Mouse (Mus musculus) left cerebral cortex, postnatal 14 days (tissue): ENCODE measurements at regions not wholly inside any gene's neighbourhood (a gene's known extent, or its start where the extent isn't known, plus 50 kb on each side); places are given as distances from the start of the nearest gene placed in this dataset.
"Not testable (repeated sequence)": the region's sequence is repeated elsewhere in the genome, so short reads cannot be mapped to it uniquely, and the experiment has no call there.

Experiments used
- DNase-seq, 2 experiments: peaks; one replicate each; pipeline ENCODE4 v3.0.0; 2021 to 2022; ENCODE audit warnings: low spot score in 2 of 2, mixed read lengths in 1 of 2
- intact Hi-C: fragments of 180-260 bp; cut with DNase I; formaldehyde crosslinking; loops from one replicate; pipeline ENCODE4 v1.15.1; 2025

DNA sequence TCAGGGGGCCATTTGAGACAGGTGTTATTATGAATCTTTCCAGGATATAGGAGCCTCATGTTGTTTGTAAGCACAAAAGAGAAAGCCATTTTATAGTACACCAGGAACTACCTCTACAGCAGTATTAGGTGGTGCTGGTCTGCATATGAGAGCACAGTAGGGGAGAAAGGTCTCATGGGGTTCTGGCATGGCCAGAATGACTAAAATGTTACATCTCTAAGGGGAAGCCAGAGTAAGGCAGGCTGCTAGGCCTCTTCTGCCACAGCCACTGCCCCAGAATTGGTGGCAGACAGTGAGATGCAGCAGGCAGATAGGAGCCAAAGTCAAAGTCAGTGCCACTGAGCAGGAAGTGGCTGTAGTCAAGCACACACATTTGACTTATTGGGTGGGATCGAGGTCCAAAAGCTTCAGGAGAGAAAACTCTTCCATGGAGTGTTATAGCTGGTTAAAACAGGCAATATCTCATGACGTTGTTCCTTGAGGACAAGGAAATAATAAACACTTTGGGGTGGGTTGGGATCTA is 147.2 kb downstream of the Hira start:
- intact Hi-C loops, result no loop called here
- no peak for DNase-seq

DNA sequence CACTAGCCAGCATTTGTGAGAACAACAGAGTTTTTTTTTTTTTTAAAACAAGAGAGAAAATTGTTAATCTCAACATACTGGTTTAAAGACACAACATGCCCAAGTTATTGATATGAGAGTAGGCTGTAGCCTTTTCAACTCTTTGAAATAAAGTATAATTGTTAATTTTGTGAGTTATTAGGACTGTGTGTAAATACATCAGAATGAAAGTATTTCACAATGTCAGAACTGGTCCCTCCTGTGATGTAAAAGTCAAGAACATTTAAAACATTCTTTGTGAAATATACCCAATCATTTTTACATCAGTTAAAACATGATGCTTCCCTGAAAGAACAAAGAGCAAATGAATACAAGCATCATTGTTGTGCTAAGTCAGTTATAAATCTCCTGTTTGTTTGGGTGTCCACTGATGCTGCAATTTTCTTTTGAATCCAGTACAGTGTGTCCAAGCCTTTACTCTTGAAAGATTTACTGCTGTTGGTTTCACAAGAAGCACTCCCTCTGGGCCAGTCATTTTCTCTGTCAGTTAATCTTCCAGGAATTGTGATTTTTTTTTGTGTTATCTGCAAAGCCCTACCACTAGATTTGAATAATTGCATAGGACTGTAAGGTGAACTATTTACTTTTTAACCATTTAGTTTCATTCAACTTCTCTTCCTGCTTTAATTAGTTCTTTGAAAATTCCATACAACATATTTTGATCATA is 148.5 kb downstream of the Hira start:
- intact Hi-C loops, result no loop called here
- DNase-seq, result no peak

DNA sequence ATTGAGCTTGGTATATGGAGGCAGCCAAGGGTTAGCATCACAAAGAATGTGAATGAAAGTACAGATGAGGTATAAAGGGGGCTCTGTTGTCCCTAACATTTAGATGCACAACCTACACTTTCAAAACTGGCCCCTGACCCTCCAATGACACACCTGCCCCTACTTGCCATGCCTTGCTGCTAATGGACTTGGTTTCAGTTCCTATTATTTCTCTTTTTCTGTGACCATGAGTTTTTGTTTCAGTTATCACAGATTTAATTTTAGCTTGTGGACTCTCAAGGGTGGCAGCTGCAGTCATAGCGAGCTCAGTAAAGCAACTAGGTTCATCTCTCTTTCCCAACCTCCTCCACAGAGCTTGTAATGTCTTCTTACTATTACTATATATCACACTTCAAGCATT is 150.3 kb downstream of the Hira start:
- no peak for DNase-seq
- intact Hi-C loops, result no loop called here

DNA sequence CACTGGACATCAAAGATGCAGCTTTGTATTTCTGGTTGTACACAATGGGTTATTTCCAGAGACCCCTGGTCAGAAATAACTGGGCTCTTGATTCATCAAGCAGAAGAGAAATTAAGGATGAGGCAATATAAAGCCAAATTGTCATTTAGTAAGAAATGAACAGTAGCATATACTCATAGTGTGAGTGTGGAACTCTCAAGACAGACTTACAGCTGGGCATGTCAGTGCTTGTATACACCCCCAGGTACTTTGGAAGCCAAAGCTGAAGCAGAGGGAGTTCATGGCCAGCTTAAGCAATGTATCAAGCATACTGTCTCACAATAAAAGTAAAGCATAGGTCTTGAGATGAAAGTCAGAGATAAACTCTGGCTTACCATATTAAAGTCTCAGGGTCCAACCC is 155.7 kb downstream of the Hira start:
- intact Hi-C loops, result no loop called here

DNA sequence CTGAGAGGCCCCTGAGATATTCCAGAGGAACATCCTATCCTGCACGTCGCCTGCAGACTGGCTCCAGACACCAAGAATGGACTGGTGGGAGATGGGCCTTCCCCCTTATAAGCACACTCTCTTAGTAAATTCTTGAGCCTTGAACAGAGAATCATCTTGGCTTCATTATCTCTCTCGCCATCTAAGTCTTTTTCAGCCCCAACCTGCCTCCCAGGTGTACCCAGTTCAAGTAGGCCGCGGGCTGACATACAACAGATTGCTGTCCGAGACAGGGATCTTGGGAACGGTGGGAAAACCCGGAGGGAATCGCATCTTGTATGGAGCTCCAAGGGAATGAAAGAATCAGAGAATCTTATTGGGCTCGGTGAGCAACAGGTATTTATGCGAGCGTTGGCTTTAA is 158.9 kb downstream of the Hira start:
- DNase-seq, result no peak
- intact Hi-C loops, result no loop called here

More for the DNA sequence above, 155.7 kb downstream of the Hira start:
- no peak for DNase-seq

DNA sequence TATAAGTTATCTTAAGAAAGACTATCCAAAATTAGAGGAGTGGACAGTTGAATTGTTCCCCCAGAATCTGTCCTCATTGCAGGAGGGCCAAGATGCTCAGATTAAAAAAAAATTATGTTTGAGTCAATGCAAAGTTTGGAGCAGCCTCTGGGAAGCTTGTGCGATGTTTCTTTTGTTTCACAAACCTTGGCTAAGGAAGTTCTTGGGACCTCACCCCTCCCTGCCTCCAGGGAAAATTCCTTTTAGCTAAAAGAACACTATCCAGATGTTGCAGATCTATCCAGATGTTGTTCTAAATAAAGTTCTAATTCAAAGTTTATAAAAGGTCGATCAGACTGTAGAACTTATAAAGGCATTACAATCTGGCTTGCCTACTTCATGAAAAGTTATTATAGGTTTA is 160.8 kb downstream of the Hira start:
- intact Hi-C loops, result no loop called here

DNA sequence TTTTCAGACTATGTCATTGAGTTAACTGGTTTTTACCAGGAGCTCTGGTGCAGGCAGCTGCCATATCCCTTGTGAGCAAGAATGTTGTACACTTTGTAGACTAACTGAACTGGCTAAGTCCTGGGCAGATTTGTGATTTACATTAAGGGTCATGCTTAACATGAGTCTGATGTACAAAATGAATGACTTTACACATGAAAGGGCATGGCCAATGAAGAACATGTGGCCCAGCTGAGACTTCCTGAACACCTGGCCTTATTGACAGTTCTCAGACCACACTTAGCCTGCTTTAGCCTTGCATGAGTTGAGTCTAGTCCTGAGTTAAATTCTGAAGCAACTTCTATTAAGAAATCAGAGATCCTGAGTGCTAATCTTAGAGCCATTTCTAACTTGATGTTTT is 176.0 kb downstream of the Hira start:
- DNase-seq, result no peak
- intact Hi-C loops, result no loop called here

More for the DNA sequence above, 160.8 kb downstream of the Hira start:
- no peak for DNase-seq

DNA sequence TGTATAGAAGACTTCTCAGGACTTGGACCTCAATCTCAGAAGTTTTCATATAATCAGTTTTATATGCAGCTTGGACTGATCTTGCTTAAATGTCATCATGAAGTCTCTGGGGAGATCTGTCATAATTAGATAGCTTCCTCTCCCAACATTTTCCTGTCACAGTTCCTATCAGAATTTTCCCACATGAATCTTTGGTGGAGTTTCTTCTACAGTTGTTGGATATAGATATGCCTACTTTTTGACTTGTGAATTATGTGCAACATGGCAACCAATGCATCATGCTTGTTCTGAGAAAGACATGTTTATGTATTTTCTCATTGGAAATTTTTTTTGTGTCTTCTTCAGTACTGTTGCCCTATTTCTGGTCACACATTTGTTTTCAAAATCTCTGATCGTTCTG is 183.5 kb downstream of the Hira start:
- intact Hi-C loops, result no loop called here
- DNase-seq, result no peak

DNA sequence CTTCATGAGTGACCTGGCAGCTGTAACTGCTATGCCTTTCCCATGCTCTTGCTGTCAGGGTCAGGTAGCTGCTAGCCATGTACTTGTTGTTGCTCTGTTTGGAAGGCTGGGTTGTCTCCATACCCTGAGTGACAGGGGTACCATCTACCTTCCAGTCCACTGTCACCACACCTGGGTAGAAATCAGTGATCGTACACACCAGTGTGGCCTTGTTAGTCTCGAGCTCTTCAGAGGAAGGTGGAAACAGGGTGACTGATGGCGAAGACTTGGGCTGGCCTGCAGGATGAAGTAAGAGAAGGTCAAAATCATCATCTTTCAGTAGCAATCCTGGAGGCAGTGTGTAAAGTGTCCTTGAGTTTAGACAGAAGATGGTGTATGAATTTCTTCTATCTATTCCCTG is 185.0 kb downstream of the Hira start:
- intact Hi-C loops, result no loop called here

DNA sequence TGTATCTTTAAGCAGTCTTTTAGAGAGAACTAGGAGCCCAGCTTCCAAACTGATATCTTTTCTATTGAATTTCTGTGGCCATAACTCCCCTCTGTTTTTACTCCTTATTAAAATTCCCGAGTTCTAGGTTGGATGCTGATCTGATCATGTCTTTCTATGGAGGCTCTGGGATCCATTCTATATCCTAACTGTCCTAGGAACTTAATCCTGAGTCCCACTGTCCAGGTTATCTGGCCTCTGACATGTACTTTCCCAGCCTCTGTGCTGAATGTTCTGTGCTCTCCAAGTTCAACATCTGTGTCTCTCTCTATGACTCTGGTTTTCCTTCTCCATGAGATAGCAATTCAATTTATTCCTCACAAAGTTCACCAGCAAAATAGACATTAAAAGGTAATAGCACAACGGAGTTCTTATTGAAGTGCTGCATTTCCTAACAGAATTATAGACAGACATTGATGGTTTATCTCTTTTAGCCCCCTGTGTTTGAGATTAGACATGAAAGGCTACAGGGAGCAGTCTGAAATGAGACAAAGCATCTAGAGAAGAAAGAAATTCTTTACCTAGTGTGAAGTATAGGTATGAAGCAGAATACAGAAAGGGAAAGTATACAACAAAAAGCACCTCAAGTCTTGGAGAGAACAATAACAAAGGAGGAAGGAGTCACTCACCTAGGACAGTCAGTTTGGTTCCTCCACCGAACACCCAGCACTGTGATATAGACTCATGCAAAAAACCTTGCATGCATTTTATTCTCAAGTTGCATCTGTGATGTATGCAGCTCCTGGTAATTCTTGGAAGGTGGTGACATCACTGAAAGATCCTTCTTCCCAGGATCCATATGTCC is 185.9 kb downstream of the Hira start:
- no peak for DNase-seq
- intact Hi-C loops, result no loop called here

More for the DNA sequence above, 185.0 kb downstream of the Hira start:
- no peak for DNase-seq

DNA sequence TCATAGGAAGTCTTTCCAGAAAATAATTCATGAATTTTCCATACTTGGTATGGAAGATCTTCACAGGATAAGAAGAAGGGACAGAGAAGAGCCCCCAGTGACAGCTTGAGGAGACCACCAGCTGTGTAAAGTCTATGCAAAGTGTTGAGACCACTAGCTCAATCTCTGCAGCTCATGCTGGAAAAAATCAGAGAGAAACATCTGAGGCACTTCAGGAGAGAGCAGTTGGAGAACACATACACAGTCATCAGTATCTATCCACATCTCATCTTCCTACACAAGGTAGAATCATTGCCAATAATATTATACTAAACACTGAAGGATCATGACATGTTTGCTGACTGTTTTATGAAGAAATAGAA is 186.5 kb downstream of the Hira start:
- DNase-seq, result no peak
- intact Hi-C loops, result no loop called here

DNA sequence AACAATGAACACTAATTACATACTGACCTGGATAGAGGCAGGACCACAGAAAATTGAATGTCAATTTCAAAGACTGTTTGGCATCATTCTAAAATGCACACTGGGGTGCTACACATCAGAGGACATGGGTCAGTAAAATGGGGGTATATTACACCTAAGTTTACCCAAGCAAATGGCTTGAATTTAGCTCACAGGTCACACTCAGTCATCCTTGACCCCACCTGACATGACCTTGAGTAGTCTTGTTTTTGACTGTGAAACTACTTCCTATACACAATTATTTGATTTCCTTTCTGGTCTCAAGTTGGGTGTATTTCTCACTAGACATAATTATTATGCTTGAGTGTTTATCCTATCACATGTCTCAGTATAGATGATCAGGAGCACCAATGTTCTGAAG is 187.6 kb downstream of the Hira start:
- intact Hi-C loops, result no loop called here
- no peak for DNase-seq

DNA sequence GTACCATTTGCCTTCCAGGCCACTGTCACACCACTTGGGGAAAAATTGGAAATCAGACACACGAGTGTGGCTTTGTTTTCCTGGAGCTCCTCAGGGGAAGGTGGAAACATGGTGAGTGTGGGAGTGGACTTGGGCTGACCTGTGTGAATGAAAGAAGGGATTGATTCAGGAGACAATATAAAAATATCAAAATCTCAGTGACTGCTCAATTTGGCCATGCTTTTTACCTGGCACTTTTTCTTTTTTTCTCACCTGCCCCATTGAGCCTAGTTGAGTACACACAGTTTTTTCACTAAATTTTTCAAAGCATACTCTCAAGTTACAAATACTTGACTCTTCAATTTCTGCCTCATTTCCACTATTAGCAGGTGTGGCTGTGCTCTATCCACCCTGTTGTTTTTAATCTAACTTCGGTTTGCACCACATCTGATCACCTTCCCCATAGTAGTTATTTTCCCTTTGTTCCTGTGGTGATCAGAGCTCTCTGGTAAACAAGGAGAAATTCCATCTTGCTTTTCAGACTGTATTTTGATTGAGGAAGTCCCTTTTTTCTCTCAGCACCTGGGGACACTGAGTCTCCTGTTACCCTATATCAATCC is 188.8 kb downstream of the Hira start:
- no peak for DNase-seq
- intact Hi-C loops, result no loop called here

DNA sequence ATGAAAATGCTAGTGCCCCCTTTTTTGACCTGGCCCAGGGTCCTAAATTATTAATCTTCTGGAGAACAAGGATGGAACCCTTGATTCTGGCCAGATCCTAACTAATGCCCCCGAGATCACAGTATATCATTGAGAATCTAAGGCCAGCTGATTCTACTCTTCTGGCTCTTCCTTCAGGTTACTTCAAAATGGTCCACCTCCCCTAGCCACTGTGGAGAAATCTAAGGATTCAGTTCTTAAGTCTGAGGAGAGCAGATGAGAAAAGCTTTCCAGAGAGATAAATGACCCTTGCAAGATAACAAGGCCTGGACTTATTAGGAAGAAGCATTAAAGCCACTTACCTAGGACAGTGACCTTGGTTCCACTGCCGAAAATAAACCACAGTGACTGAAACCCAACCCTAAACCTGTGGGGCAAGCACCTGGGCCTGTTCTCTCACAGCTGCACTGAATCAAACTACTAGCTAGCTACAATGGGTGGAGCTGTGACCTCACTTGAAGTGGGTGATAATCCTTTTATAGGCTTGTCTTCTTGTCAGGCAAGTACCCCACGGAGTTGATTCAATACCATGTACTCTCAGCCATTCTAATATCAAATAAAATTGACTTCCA is 190.0 kb downstream of the Hira start:
- DNase-seq, result no peak
- intact Hi-C loops, result no loop called here

DNA sequence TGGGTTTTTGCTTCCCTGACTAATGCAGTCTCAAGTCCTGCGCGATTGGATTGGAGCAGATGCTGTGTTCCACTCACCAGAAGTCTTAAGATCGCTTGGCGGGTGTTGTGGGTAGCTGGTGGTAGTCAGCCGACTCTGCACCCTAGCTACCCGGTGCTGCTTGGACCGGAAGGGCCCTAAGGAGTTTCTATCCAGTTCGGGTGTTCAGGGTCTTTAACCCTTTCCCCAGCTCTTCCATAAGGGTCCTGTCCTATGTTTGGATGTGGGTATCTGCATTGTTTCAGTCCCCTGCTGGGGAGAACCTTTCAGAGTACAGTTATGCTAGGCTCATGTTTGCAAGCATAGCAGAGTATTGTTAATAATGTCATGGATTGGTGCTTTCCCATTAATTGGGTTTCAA is 206.7 kb downstream of the Hira start:
- DNase-seq, intact Hi-C loops: not testable (repeated sequence)

DNA sequence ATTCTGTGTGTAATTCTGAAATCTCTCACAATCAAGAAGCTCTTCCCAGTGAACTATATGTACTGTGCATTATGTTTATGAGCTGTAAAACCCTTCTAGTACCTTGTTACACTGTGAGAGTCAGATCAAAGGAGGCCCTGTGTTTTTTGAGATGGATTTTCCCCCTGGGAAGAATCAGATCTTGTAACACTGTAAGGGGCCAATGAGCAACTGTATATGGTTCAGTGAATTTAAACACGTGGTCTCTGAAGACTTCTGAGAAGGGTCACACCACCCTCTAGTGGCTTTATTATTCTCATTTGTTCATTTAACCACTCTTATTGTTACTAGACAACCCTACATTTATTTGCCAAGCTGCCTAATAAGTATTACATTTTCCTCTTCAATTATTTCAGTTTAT is 211.1 kb downstream of the Hira start:
- peak in 1 of 2 experiments; percentile 0 for DNase-seq
- intact Hi-C loops, result no loop called here
